Mouse (Mus musculus): ENCODE measurements around the gene Ddx17.

The Ddx17 gene

DNA sequence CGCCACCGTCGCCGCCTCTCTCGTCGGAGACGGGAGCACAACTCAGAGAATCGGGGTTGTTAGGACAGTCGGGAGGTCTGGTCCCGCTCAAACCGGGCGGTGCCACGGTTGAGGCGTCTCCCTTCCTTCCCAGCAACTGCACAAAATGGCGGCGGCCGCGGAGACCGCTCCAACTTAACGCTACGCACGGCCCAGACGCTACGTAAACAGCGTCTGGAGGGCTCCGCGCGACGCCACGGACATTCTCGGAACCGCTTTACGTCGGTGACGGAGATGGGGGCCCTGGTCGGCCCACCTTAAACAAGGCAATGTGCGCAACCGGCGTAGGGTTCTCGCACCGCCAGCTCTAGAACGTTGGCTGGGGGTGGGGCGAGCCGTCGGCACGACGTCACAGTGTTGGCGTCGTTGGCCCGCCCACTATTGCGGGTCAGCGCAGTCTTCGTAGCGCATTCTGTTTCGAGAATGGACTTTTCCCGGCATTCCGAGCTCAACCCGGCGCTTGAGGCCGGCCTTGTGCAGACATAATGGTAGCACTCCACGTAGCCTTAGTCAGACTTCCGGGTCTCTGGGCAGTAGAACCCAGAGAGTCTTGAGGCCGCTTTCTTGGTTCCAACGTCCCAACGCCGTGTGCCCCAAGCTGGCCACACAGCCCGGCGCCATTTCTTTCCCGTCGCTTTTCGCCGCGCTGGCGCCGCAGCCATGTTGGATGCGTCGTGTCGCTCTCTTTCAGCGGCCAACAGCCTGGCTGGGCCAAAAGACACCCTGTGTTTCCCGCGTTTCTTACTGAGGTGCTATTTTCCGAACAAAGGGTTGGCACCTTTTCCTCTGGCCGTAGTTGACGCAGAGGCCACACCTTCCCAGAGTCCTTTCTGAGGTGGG is at the start of gene Ddx17:
Gene Ddx17, minus strand, starts transcription at position 332 of the 879 bp plus-strand sequence.
- DNase-seq (ENCODE audit: low read depth, low spot score) = peak; percentile 93

DNA sequence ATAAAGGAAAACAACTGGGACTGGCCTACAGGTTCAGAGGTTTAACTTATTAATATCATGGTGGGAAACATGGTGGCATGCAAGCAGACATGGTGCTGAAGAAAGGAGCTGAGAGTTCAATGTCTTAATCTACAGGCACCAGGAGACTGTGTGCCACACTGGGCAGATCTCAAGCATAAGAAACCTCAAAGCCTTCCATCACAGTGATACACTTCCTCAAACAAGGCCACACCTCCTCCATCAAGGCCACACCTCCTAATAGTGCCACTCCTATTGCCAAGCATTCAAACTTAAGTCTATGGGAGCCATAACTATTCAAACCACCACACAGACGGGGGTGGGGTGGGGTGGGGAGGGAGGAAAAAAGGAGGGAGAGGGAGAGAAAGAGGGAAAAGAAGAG is 35.0 kb upstream of the Ddx17 start:
- DNase-seq (ENCODE audit: low read depth, low spot score) = no peak

DNA sequence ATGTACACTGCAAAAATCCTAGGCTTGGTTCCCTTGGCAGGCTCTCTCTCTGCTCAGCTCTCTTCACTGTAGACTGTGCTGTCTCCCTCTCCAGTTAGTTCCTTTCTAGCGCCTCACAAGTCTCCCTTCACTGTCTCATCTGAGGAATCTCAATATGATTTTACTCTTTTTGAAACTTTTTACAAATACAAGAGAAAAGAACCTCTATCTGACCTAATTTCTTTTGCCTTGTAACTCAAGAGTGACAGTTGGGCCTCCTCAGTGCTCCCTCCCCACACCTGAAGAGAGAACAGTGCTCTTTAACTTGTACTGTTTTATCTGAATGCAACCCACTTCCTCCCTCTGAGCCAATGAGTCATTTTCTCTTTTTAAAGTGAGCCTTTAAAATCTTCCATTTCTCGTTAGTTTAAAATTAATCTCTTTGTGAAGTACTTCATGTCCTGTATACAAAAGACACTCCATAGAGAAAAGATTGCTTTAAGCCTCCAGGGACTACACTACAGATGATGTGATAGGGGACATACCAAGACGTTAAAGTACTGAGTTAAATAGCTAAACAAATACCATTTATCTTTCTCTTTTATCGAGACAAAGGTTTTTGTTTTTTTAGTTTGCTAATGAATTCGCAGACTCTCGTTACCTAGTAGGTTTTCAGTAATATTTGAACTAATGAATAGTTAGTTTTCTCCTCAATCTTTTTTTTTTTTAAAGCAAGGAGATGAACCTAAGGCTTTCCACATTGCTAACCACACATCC is 31.3 kb upstream of the Ddx17 start:
- no peak for DNase-seq (ENCODE audit: low read depth, low spot score)

DNA sequence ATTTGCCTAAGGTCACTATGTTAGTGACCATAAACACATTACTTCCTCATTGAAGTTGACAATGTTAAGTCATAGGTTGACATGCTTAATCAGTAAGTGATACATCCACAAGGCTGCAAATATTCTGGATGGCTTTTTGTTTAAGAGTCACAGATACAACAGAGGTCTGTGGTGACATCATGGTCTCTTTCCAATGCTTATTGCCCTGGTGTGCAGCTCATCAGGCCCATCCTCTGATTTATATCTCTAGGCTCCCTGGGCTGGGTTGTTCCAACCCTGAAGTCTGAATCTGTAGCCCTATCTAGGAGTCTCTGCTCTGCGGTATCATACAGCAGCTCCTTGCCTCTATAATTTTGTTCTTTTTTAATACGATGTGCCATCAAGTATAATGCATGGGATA is 30.4 kb upstream of the Ddx17 start:
- no peak for DNase-seq (ENCODE audit: low read depth, low spot score)

DNA sequence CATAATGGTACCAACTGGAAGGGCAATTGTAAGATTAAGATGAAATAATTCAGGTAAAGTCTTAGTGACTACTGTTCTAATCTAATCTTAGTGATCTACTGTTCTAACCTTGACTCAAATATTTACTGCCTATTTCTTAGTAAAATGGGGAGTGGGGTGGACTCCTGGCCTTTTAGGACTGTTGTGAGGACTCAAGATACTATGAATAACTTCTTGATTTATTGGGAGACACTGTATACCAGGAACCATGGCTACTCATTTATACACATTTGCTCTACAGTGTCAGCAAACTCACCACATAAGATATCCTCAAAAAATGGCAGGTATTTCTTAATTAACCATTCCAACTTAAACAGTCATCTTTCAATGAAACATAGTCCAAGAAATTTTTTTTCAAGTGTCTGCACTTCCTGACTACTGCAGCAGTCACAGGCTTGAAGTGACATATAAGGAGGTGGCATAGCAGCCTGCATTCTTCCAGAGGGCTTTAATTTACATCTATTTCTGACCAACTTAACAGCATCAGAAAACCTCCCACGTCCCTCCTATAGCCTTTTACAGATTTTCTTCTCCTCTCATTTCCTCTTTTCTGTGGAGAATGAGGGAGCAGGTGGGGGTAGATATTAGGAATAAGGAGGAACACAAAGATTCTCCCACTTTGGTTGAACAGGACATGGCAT is 29.1 kb upstream of the Ddx17 start:
- no peak for DNase-seq (ENCODE audit: low read depth, low spot score)

DNA sequence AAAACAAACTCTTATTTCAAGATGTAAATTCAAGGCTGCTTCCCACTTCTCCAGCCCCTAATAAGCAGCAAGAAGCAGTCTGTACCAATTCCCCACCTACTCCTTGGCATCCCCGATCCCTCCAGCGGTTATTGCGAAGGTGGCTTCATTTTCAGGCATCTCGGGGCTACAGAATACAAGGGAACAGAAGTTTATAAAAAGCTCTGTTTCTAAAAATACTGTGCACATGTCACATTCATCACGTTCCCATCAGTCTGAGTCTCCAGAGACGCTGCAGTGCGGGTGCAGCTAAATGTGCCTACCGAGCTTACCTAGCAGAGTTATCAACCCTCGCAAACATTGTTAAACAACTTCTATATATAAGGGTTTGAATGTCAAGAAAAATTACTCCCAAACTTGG is 15.9 kb upstream of the Ddx17 start:
- no peak for DNase-seq (ENCODE audit: low read depth, low spot score)

DNA sequence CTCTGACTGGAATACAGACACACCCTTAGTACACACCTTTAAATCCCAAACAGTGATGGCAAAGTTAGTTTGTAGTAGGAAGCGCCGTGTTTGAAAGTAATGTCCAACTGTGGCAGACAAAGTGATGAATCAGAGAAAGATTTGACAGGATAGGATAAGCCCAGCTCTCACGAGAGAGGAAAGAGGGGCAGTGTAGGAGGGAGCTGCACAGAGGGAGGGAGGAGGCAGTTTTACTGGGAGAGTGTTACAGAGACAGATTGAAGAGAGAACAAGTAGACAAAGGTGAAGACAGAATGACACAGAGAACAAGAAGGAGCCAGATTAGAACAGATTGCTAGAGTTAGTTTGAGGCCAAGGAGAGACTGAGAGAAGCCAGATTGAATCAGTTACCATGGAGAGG is 13.1 kb upstream of the Ddx17 start:
- no peak for DNase-seq (ENCODE audit: low read depth, low spot score)

DNA sequence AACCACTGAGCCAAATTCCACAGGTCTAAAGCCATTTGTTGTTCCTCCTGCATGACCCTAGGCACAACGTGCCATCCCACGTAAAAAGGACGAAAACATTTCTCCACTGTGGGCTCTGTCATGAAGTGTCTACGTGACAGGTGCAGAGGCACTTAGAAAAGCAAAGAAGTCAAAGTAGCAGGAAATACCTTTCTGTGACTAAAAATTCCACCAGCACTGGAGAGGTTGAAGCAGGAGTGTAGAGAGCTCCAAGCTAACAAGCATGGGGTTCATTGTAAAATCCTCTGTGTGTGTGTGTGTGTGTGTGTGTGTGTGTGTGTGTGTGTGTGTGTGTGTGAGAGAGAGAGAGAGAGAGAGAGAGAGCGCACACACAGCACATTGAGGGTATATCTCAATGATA is 6.0 kb upstream of the Ddx17 start:
- DNase-seq (ENCODE audit: low read depth, low spot score) = no peak

DNA sequence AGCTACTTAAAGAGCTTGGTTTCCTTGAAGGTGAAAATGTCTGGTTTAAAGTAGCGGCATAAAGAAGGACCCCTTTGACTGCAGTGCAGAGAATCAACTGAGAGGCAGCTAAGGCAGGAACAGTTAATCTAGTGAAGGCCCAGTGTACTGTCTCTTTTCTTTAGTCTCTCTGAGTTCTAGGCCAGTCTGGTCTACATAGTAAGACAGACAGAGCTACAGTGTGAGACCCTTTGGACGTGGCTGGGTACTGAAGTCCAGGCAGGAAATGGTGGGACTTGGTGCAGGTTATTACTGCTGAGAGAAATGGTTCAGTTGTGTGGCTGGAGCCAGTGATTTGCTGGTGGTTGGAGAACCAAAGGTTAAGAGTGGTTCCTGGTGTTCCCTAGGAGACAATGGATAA is 1.7 kb upstream of the Ddx17 start:
- DNase-seq (ENCODE audit: low read depth, low spot score) = no peak

DNA sequence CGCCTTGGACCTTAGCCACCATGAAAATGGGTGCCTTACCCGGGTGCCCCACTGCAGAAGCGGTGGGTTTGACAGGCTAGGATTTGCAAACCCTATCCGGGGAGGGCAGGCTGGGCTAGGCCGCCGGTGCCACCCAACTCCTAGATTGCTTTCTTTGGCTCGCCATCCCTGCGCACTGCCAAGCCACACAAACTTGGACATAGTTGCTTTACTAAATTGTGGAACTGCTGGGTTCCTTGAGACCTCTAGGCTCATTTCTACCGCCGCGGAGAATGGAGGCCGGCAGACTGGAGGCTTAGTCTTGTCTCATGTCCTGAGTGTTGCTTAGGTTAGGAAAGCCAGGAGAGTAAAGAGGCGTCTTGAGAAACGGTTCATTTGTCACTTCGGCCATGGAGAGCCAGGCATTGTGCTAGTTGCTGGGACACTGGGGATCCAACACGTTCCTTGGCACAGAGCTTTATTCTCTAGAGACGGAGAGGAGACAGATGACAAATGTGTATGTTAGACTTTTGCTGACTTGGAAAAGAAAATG is 814 bp upstream of the Ddx17 start:
- DNase-seq (ENCODE audit: low read depth, low spot score) = no peak

DNA sequence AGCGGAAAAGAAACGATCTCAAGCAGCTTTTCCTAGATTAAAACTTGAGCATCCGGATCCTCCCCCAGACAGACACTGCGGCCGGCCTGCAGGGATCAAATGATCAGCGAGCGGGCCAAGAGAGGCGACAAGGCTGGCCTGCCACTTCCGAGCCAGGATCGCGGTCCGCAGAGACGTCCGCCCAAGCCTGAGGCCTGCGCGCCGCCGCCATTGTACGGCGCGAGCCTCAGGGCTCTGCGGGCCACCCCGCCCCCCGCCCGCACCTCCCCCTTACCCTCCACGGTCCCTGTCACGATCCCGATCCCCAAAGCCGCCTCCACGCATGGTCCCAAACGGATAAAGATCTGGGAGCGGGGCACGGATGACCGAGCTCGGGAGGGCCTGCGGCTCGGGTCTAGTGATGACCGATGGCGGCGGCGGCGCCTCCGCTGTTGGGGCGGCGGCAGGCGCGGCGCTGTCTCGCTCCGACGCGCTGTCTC is 581 bp downstream of the Ddx17 start:
- peak; percentile 14 for DNase-seq (ENCODE audit: low read depth, low spot score)

DNA sequence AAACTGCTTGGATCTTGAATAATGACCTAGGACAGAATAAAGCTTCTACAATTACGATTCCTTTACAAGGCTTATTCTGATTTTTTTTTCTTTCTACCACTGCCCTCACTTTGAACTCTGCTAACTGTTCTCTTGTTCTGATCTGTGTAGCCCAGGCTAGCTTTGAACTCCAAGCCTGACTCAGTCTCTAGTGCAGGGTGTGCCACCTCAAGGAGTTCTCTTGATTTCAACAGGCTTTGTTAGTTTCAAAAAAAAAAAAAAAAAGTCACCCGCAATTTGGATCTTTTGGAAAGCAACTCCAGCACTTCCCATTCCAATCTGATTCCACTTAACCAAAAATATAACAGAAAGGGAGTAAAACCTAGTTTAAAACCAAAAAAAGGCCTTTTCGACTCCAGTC is 1.0 kb downstream of the Ddx17 start:
- DNase-seq (ENCODE audit: low read depth, low spot score) = no peak

DNA sequence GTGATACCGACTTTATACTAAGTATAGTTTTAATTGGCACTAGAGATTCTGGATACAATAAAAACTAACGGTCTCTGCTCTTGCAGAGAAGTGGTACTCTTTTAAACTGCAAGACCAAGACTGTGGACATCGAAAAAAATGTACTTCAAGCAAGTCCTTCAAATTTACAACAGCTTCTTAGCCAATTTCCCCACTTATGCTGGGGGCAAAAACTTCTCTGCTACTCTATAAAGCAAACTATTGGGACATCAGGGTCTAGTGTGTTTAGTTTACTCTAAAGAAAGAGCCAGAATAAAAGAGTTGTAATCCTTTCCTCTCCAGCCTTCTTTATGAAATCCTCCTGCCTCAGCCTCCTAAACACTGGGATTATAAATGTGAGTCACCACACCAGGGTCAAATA is 2.6 kb downstream of the Ddx17 start:
- DNase-seq (ENCODE audit: low read depth, low spot score) = no peak

DNA sequence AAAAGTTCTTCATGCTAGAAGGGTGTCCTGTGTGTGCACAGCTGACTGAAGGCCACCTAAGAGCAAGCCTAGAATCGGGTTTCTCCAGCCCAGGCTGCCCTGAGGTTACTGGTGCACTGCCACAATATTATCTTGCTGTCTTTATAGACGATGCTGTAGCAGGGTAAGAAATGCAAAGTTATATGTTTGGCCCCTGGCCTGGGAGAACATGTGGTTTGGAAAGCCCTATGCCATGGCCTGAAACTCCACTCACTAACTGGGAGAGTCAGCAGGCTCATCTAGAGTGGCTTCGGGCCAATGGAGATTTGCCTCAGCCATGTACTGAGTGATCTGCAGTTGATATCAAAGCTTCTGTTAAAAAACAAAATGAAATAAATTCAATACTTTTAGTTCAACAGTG is 12.7 kb downstream of the Ddx17 start:
- DNase-seq (ENCODE audit: low read depth, low spot score) = no peak

DNA sequence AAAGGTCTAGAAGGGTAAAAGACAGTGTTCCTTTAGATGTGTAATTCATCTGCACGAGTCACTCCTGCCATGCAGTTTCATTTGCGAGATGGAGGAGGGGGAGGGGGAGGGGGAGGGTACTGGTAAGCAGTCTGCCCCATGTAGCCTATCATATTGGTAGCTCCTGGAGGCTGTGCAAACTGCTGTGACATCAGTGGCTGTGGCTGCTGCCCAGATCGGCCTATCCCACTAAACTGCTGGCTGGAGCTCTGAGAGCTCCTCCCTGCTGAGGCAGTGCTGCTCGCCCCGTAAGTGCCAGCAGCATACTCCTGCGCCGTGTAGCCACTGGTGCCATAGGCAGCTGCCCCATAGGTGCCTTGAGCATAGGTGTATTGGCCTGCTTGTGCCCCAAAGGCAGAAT is 16.6 kb downstream of the Ddx17 start:
- DNase-seq (ENCODE audit: low read depth, low spot score) = no peak

DNA sequence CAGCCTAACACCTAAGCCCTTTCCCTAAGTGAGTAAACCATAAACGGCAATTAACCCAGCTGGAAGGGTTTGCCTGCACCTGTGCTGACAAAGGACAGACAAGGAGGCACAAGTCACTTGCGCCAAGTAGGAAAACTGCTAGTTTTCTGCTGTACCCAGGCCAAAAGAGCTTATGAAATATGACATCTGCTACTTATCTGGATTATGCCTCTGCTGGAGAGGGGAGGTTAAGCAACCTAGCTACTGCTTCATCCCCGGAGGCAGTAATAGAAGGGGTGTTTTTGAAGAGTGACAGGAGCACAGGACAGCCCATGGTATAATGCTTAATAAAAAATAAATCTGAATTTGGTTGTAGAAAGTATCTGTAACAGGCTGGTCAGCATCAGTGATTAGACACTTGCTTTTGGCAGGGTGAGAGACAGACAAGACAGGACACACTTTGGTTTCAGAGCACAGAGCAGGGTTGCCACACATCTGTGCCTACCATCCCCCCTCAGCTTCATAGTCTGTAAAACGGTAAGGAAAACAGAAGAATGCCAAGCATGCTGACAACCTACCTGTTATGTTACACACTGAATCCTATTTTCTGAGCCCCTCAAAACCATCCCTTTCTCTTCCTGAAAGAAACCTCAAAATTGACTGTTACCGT is 18.4 kb downstream of the Ddx17 start:
- no peak for DNase-seq (ENCODE audit: low read depth, low spot score)

DNA sequence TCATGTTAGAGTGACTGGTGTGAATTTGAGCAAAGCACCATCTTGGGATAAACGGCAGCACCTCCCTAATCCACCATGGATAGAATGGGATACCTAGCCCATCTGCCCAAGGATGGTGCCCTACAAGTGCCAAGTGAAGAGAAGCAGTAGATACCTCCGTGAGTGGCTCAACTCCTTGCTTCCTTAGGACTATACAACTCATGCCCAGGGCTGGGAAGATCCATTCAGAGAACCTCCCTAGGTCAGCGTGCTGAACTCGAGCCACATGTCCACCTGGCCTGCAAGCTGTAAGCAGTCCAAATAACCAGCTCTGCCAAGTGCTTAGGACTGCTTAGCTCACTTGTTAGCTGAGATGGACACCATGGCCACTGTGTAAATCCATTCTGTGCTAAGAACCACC is 19.3 kb downstream of the Ddx17 start:
- DNase-seq (ENCODE audit: low read depth, low spot score) = no peak

DNA sequence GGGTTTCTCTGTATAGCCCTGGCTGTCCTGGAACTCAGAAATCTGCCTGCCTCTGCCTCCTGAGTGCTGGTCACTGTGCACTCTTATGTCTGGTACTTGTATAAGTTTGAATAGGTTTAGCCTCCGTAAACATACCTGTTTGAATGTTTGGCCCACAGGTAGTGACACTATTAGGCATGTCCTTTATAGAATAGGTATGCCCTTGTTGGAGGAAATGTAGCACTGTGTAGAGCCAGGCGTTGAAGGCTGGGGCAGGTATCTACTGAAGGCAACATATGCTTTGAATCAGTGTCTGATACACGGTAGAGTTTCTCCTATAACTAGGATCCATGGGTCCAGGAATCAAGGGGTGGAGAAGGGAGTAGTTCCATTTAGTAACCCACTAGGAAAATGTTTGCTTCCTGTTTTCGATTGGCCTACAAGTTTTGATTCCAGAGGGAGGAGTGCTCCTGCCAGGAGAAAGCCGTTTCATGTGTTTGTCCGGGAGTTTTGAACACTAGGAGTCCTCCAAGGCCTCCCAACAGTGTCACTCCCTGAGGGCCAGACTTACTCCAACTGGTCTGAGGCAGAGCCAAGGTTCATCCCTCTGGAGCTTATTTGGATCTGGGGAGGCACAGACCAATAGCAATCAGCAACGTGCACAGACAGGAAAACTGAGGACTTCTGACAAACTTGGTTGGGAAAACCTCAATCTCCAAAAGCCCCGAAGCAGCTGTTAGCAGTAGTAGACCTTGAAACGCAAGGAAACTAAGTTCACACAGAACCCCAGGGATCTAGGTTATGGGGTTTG is 20.4 kb downstream of the Ddx17 start:
- DNase-seq (ENCODE audit: low read depth, low spot score) = no peak

DNA sequence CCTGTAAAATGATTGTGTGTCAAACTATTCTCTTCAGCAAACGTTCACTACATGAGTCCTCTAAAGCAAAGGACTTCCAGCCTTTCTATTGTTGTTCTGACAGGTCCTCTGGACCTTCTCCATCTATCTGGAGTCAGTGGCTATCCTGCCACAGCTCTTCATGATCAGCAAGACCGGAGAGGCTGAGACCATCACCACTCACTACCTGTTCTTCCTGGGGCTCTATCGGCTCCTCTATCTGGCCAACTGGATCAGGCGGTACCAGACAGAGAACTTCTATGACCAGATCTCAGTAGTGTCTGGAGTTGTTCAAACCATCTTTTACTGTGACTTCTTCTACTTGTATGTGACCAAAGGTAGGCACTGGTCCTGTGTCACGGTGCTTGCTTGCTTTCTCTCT is 21.0 kb downstream of the Ddx17 start:
- DNase-seq (ENCODE audit: low read depth, low spot score) = no peak

DNA sequence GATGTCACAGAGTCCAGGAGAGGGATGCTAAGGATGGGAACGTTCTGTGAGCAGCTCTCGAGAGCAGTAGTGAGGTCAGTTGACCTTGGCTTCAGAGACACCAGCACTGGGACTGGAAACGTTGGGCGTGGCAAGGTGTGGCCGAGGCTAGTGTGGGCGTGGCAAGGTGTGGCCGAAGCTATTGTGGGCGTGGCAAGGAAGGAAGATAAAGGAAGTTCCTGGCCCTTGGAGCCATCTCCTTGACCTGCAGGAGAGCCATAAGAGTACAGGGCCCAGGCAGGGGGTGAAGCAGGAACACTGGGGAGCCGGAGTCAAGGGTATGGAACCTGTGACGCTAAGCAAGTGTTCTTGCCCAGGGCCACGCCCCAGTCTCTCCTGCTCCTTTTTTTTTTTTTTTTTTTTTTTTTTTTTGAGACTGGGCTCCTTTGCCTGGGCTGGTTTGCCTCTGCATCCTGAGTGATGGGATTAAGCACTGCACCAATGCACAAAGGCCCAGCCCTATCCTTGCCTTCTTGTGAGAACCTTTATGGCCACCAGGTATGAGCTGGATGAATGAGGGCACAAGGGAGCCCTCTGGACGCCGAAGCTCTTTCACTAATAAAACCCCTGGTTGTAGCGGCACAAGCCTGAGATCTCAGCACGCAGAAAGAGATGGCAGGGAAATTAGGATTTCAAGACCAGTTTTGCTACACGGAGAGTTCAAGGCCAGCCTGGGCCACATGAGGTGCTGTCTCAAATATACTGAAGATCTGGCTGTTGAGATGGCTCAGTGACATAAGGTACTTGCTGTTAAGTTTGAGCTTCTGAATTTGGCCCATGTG is 26.9 kb downstream of the Ddx17 start:
- DNase-seq (ENCODE audit: low read depth, low spot score) = no peak
